Mouse (Mus musculus): Measurements from ENCODE around the gene Boc. TPM values are rescaled to one million over a fixed set of nuclear protein-coding genes. Genes with fewer than 3 reads are reported as not detected.

Boc gene
- polyA plus RNA-seq, 1 experiment, result not detected

- Histone ChIP-seq H3K4me3 (ENCODE audit: insufficient read depth, low read length) (no peak overlapping the region), H3K4me1 (ENCODE audit: control insufficient read depth, insufficient read depth, low read length) (no peaks in the 10 kb centered on the region), H3K27ac (ENCODE audit: insufficient read depth, low read depth, low read length) (no peak overlapping the region)
- no peak for TF ChIP-seq POLR2A (IDR thresholded peaks at IDR 0.05; ENCODE audit: borderline replicate concordance, low read depth, low read length)
- no peak for TF ChIP-seq CTCF (IDR thresholded peaks at IDR 0.05; ENCODE audit: low read depth, low read length)
Measured at GRCm38 (mm10) chr16:44545153-44545552, 13.5 kb downstream of the Boc start.

DNA sequence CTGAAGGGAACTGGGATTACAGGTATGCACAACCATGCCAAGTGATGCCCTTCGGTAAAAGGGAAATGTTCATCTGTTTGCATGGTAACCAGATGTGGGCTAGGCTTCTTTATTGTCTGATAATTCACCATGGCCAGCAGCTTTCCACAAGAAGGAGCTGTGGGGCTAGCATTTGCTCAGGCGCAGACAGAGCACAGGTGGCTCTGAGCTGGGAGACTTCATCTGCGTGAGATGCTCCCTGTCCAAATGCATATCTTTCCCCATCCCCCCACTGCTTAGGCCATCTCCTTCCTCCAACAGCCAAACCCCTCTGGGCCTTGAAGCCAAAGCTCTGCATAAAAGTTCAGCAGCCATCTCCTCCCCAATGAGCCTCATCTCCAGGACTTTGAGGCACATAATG, 15.6 kb downstream of the Boc start:
- TF ChIP-seq POLR2A (IDR thresholded peaks at IDR 0.05; ENCODE audit: borderline replicate concordance, low read depth, low read length) (no peak), CTCF (IDR thresholded peaks at IDR 0.05; ENCODE audit: low read depth, low read length) (no peak)
- Histone ChIP-seq H3K4me1 (ENCODE audit: control insufficient read depth, insufficient read depth, low read length) (no peaks in the 10 kb centered on the region), H3K4me3 (ENCODE audit: insufficient read depth, low read length) (no peak overlapping the region), H3K27ac (ENCODE audit: insufficient read depth, low read depth, low read length) (no peak overlapping the region)

DNA sequence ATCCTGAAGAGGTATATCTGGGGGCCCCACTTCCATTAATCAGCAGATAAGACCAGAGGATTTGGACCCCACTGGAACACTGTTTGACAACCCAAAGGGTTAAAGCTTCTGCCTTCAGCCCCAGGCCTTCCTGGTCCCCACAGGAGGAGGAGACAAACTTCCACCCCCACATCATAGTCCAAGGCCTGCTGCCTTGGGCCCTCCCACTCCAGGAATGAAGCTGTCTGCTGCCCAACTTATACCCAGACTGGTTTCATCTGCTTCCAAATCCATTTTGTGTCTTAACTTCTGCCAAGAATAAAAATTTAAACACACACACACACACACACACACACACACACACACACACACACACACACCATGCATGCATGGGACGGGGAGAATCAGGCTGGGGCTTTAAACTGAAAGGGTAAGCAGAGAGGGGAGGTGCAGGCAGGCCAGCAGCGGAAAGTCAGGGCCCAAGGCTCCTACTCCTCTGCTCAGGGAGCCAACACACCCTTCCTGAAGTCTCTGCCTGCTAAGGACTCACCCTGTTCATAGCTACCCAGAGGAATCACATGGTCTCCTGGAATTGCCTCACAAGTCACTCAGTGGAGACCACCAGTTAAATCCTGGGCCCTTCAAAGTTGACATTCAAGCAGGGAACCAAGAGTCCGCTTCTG, 16.5 kb downstream of the Boc start:
- no peak overlapping the region for H3K27ac ChIP-seq (ENCODE audit: insufficient read depth, low read depth, low read length)
- H3K4me3 ChIP-seq (ENCODE audit: insufficient read depth, low read length), result no peak overlapping the region
- TF ChIP-seq POLR2A (IDR thresholded peaks at IDR 0.05; ENCODE audit: borderline replicate concordance, low read depth, low read length), result no peak
- TF ChIP-seq CTCF (IDR thresholded peaks at IDR 0.05; ENCODE audit: low read depth, low read length), result no peak
- no peaks in the 10 kb centered on the region for H3K4me1 ChIP-seq (ENCODE audit: control insufficient read depth, insufficient read depth, low read length)

GRCm38 (mm10) chr16:44539611-44540010, 19.1 kb downstream of the Boc start:
- H3K4me1 ChIP-seq (ENCODE audit: control insufficient read depth, insufficient read depth, low read length), result no peaks in the 10 kb centered on the region
- no peak overlapping the region for H3K27ac ChIP-seq (ENCODE audit: insufficient read depth, low read depth, low read length)
- H3K4me3 ChIP-seq (ENCODE audit: insufficient read depth, low read length), result no peak overlapping the region
- TF ChIP-seq CTCF (IDR thresholded peaks at IDR 0.05; ENCODE audit: low read depth, low read length) (no peak), POLR2A (IDR thresholded peaks at IDR 0.05; ENCODE audit: borderline replicate concordance, low read depth, low read length) (no peak)

DNA sequence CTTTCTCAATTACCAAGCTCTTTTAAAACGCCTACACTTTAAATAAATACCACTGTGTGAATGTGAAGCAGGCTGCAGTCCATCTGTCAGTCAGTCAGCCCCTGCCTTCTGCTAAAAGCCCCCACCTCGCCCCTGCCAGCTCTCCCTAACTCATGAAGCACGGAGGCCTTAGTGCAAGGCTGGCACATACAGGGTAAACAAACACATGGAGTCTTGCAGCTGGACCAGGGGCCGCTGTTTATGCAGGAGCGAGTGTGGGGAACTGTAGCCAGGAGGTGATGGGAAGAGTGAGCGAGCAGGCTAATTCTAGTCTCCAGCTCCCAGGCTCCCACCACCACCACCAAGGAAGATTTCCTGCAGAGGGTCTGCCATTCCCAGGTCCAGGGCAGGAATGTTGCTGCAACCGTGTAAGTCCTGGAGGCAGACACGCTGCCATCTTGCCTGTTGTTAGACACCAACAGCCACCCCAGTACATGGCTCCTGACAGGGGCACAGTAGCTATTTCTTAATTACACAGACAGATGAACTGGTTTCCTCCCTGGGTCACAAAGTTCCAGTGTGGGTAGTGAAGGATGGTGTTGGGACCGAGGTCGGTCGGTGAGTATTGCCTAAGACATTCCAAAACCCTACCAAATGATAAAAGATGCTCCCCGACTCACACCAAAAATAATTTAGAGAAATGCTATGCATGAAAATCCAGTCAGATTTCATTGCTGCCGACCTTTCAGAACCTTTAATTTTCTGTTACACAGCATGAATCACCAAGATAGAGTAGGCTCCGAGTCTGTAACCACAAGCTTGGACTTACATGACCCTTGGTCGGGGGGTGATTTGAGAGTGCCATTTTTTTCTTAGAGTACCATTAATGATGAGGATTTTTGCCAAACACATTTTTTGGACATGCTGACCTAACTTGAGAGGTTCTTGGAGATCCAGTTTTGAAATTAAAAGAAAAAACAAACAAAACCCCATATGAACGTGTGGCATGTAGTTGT, 20.0 kb downstream of the Boc start:
- no peak overlapping the region for H3K4me3 ChIP-seq (ENCODE audit: insufficient read depth, low read length)
- no peak for TF ChIP-seq CTCF (IDR thresholded peaks at IDR 0.05; ENCODE audit: low read depth, low read length)
- no peak for TF ChIP-seq POLR2A (IDR thresholded peaks at IDR 0.05; ENCODE audit: borderline replicate concordance, low read depth, low read length)
- no peak overlapping the region for H3K27ac ChIP-seq (ENCODE audit: insufficient read depth, low read depth, low read length)
- H3K4me1 ChIP-seq (ENCODE audit: control insufficient read depth, insufficient read depth, low read length), result no peaks in the 10 kb centered on the region

- no peaks in the 10 kb centered on the region for H3K4me1 ChIP-seq (ENCODE audit: control insufficient read depth, insufficient read depth, low read length)
- no peak overlapping the region for H3K27ac ChIP-seq (ENCODE audit: insufficient read depth, low read depth, low read length)
- TF ChIP-seq CTCF (IDR thresholded peaks at IDR 0.05; ENCODE audit: low read depth, low read length) (no peak), POLR2A (IDR thresholded peaks at IDR 0.05; ENCODE audit: borderline replicate concordance, low read depth, low read length) (no peak)
- no peak overlapping the region for H3K4me3 ChIP-seq (ENCODE audit: insufficient read depth, low read length)
Measured at GRCm38 (mm10) chr16:44534122-44534521, 24.6 kb downstream of the Boc start.

GRCm38 (mm10) chr16:44533522-44533921, 25.2 kb downstream of the Boc start:
- Histone ChIP-seq H3K27ac (ENCODE audit: insufficient read depth, low read depth, low read length) (no peak overlapping the region), H3K4me1 (ENCODE audit: control insufficient read depth, insufficient read depth, low read length) (no peaks in the 10 kb centered on the region), H3K4me3 (ENCODE audit: insufficient read depth, low read length) (no peak overlapping the region)
- no peak for TF ChIP-seq CTCF (IDR thresholded peaks at IDR 0.05; ENCODE audit: low read depth, low read length)

DNA sequence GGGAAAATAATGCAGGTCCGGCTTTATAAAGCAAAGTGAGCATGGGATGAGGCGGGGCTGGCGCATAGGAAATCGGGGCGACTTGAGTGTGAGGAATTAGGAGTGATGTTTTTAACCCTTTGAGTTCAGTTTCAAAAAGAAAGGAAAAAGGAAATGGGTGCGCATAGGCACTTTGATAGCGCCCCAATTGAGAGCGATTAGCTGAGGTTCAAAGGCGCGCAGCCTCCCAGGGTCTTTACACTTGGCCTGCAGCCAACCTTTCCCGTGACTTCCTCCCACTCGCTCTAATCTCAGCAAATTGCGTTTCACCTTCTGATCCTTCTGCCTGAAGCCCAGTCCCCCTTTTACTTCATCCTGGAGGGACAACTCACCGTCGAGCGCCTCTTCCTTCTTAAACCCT, 25.8 kb downstream of the Boc start:
- no peak for TF ChIP-seq POLR2A (IDR thresholded peaks at IDR 0.05; ENCODE audit: borderline replicate concordance, low read depth, low read length)
- TF ChIP-seq CTCF (IDR thresholded peaks at IDR 0.05; ENCODE audit: low read depth, low read length), result no peak
- Histone ChIP-seq H3K27ac (ENCODE audit: insufficient read depth, low read depth, low read length) (no peak overlapping the region), H3K4me3 (ENCODE audit: insufficient read depth, low read length) (no peak overlapping the region), H3K4me1 (ENCODE audit: control insufficient read depth, insufficient read depth, low read length) (no peaks in the 10 kb centered on the region)

DNA sequence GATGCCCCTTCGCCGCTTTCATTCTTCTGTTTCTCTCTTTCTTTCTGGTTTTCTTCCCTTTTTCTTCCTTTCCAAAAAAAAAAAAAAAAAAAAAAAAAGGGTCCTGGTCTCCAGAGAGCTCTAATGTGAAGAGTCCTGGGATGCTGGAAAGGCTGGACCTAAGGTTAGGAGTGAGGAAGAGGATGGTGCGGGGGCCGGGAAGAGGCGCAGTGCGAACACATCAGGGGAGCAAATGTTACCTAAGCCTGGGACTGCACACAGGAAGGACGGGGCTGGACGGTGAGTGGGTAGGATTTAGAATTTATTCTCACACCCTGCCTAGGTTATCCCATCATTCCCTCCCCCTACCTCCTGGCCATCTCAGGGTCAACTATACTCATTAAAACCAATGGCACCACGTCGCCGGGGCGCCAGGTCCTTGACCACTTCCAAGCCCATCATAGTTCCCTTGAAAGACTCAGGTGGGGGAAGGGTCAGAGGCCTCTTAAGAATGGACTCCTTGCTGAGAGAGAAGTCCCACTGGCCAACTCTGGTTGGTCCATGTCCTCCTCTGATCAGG, 27.4 kb downstream of the Boc start:
- Histone ChIP-seq H3K4me1 (ENCODE audit: control insufficient read depth, insufficient read depth, low read length) (no peaks in the 10 kb centered on the region), H3K27ac (ENCODE audit: insufficient read depth, low read depth, low read length) (no peak overlapping the region), H3K4me3 (ENCODE audit: insufficient read depth, low read length) (no peak overlapping the region)
- no peak for TF ChIP-seq POLR2A (IDR thresholded peaks at IDR 0.05; ENCODE audit: borderline replicate concordance, low read depth, low read length)
- no peak for TF ChIP-seq CTCF (IDR thresholded peaks at IDR 0.05; ENCODE audit: low read depth, low read length)

DNA sequence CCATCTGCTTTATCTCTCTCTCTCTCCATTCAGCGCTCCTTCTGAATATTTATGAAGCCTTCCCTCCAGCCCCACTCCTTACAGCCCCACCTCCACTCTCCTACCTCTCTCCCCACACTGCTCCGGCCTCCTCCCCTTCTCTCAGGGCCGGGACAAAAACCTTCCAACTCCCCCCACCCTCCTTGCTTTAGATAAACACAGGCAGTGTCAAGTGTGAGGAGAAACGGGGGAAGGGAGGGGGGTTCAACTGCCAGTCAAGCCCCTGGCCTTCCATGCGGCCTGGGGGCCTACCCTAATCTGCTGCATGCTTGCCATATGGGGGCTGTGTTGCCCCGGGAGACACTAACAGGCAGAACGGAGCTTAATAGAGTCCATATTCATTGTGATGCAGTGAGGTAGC, 27.9 kb downstream of the Boc start:
- Histone ChIP-seq H3K27ac (ENCODE audit: insufficient read depth, low read depth, low read length) (no peak overlapping the region), H3K4me1 (ENCODE audit: control insufficient read depth, insufficient read depth, low read length) (no peaks in the 10 kb centered on the region), H3K4me3 (ENCODE audit: insufficient read depth, low read length) (no peak overlapping the region)
- TF ChIP-seq CTCF (IDR thresholded peaks at IDR 0.05; ENCODE audit: low read depth, low read length) (no peak), POLR2A (IDR thresholded peaks at IDR 0.05; ENCODE audit: borderline replicate concordance, low read depth, low read length) (no peak)

All from bone marrow macrophage, adult 2 months (primary cell).